Mouse (Mus musculus): ENCODE results near the gene Atp5c1.

Atp5c1 gene

GRCm38 (mm10) chr2:10049456-10049855, 30.9 kb downstream of the Atp5c1 start:
- DNase-seq, result no peak

DNA sequence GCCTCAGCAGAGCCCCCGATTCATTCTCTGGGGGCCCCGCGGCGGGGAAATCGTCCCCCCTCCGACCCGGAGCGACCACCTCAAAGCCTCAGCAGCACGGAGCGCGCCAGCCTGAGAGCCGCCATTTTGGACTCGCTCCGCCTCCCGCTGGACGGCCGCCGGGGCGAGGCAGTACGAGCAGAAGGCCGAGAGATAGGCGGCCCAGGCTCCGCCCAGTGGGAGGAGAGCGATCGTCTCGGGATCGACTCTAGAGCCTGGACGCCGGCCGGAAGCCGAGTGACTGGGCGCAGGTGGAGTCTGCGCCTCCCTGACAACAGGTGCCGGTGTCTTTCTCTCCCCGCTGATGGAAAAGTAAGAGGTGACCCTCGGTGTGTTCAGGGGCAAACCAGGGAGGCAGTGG, 31.8 kb downstream of the Atp5c1 start, which contains the start of gene Taf3:
Gene Taf3 (minus strand): TSS at position 136 of the 400 bp plus-strand sequence.
- DNase-seq, result peak; percentile 95

DNA sequence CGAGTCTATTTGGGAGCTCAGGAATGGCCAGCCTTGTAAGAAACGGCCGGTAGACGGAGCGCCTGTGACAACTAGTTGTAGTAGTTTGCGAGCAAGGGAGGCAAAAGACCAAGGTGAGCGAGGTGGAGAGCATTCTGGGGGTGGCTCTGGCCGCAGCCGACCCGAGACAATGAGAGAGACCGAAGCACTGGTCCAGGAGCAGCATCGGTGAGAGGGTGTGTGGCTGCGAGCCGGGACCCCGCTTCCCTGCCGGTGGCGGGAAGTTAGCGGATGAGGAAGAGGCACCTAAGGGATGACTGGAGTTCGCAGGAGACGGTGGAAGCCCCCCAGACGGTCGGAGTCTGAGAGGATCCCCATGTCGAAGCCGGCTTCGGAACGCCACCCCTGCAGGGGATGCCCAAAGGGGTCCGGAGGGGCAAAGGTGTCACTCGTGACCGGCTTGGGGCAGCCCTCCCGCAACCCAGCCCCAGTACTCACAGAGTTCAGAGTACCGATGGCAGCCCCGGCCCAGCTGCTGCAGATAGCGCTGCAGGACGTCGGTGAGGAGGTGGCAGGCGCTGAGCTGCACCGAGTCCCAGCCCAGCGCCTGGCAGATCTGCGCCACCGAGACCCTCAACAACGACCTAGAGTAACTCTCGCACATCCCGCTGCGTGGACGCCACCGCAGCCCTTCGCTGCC, 32.4 kb downstream of the Atp5c1 start:
- DNase-seq, result no peak

DNA sequence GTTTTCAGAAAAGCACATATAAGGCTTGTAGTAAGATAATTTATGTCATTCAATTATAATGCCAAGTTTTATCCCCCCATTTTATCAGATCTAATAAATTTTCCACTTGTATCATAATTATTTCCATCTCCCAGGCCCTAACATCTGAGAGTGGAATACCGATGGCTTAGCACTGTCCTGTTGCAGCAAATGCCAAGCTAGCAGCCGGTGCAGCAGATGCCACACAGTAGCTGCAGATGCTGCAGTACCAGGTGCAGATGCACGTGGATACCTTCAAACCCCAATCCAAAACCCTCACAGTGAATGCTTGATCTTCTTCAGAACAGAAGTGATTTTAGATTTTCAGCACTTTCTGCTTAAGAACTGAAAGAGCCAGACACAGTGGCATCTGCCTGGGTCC, 45.3 kb downstream of the Atp5c1 start:
- no peak for DNase-seq

DNA sequence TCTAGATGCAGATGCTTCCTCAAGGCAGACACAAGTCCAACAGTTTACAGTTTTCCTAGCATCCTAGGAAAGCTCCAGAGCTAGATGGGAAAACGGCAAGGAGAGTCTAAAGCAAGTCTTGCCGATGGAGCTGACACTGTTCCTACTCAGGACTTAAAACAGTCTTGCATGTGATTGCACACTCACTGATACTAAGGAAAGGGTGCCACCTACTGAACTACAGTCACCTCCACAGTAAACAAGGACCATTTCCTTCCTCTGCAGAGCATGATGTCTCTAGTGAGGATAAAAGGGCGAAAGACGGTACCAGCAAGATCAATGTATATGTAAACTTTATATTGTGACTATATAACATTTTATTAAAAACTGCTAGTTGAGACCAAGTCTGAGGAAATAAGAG, 46.6 kb downstream of the Atp5c1 start:
- no peak for DNase-seq

GRCm38 (mm10) chr2:10029755-10030154, 50.6 kb downstream of the Atp5c1 start:
- DNase-seq, result no peak

DNA sequence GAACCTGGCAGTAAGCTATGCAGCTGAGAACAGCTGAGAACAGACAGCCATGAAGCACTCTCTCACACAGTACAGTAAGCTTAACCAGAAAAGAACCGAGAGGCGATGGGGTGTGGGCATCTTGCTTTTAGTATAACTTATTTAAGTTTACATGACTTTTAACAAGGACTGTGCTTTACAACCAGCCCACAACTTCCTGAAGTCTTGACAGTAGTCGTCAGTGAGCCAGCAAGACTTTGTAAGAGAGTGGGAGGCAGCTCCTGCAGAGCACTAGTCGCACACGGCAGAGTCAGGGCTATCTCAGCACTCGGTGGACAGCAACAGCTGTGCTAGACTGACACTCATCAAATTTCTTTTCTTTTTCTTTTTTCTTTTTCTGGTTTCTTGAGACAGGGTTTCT, 56.0 kb downstream of the Atp5c1 start:
- no peak for DNase-seq

DNA sequence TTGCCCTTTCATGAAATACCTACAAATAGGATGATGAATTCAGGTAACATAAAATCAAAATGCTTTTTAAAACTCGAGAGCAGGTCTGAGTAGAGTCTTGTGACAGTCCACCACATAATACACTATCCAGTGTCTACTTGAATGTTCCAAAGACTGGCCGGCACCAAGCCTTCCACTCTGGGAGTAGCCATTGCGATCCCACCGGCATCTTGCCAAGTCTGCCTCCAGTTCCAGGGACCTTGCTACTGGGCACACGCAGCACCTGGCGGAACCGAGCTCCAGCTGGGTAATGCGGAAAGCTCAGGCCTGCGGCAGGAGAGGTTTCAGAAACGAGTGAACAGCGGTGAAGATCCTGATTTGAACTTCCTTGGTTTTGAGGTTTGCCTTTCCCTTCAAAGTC, 59.0 kb downstream of the Atp5c1 start:
- DNase-seq, result peak; percentile 57

GRCm38 (mm10) chr2:10014951-10015635, 65.2 kb downstream of the Atp5c1 start:
- no peak for DNase-seq

GRCm38 (mm10) chr2:10010263-10010909, 69.9 kb downstream of the Atp5c1 start:
- DNase-seq, result no peak

GRCm38 (mm10) chr2:10009671-10010254, 70.5 kb downstream of the Atp5c1 start:
- DNase-seq, result no peak

GRCm38 (mm10) chr2:10008593-10008992, 71.7 kb downstream of the Atp5c1 start:
- no peak for DNase-seq
